Mouse (Mus musculus) kidney, postnatal 0 days (tissue): ENCODE measurements around the gene Vmn2r4. TPM values are rescaled to one million over a fixed set of nuclear protein-coding genes. Genes with fewer than 3 reads are reported as not detected.
"Not testable (repeated sequence)": the region's sequence is repeated elsewhere in the genome, so short reads cannot be mapped to it uniquely, and the experiment has no call there.

Source experiments
- ATAC-seq: fragments of 200-750 bp; cut with Nextera tagmentation; replicated peaks from 2 replicates; pipeline ENCODE4 v1.8.0; 2017; ENCODE audit warnings: low read depth, moderate number of reproducible peaks, moderate TSS enrichment, moderate library complexity; ENCODE audit not compliant: low FRiP score
- DNase-seq: peaks from one replicate; pipeline ENCODE4 v3.0.0-alpha.2; 2016; ENCODE audit warnings: low spot score
- H3K27ac ChIP-seq: fragments of 300-500 bp; sonication (generic); 2 replicates; pipeline ENCODE4 v1.5.1; 2014; ENCODE audit warnings: mild to moderate bottlenecking
- H3K27me3 ChIP-seq: fragments of 300-500 bp; sonication (generic); 2 replicates; pipeline ENCODE4 v1.6.1; 2014; ENCODE audit warnings: low read length, mixed read lengths; ENCODE audit not compliant: insufficient read depth
- H3K36me3 ChIP-seq: fragments of 300-500 bp; sonication (generic); 2 replicates; pipeline ENCODE4 v1.6.1; 2014; ENCODE audit warnings: low read length, mixed read lengths; ENCODE audit not compliant: insufficient read depth
- H3K4me1 ChIP-seq: fragments of 300-500 bp; sonication (generic); replicated peaks from 2 replicates; pipeline ENCODE4 v1.6.1; 2014; ENCODE audit warnings: antibody characterized with exemption, low read length, mixed read lengths; ENCODE audit not compliant: insufficient read depth
- H3K4me2 ChIP-seq: fragments of 300-500 bp; sonication (generic); 2 replicates; pipeline ENCODE4 v1.6.1; 2014; ENCODE audit warnings: mild to moderate bottlenecking, low read length, moderate library complexity, mixed read lengths
- H3K4me3 ChIP-seq: fragments of 300-500 bp; sonication (generic); replicated peaks from 2 replicates; pipeline ENCODE4 v1.5.1; 2014; ENCODE audit warnings: low read depth, low read length
- H3K9ac ChIP-seq: fragments of 300-500 bp; sonication (generic); 2 replicates; pipeline ENCODE4 v1.6.1; 2014; ENCODE audit warnings: low read depth, low read length
- H3K9me3 ChIP-seq: fragments of 300-500 bp; sonication (generic); replicated peaks from 2 replicates; pipeline ENCODE4 v1.6.1; 2016; ENCODE audit warnings: low read length, inconsistent platforms, mixed read lengths
- WGBS: fragments of 180-500 bp; shearing (Covaris S2); extraction: QIAGEN DNeasy Blood & Tissue Kit; methylation state at CpG from one replicate; pipeline ENCODE4 v1.1.7; 2014; 5-methylcytosine and 5-hydroxymethylcytosine counted together
- polyA plus RNA-seq: library from polyadenylated mRNA; unstranded; fragments of >200 nt; fragmentation: Nextera tagmentation; extraction: Ambion mirVana; gene quantifications from 2 replicates; pipeline ENCODE4 v1.2.1, GENCODE M21; 2015

Vmn2r4 gene
- polyA plus RNA-seq: not detected in 2 replicates

- 69% methylated on average over 3 of the region's 3 CpGs for WGBS
- not testable (repeated sequence) for H3K9ac ChIP-seq
Measured at GRCm38 (mm10) chr3:64415268-64415667, at the start of gene Vmn2r4. Vmn2r4 (minus strand) TSS chr3:64415368.

GRCm38 (mm10) chr3:64434261-64434660 lies 19.1 kb upstream of the Vmn2r4 start:
- not testable (repeated sequence) for H3K36me3 ChIP-seq, H3K4me2 ChIP-seq, ATAC-seq, H3K9ac ChIP-seq, H3K27me3 ChIP-seq, DNase-seq, H3K27ac ChIP-seq, H3K9me3 ChIP-seq, H3K4me1 ChIP-seq, H3K4me3 ChIP-seq
- 67% methylated on average over 7 of the region's 7 CpGs for WGBS

More at GRCm38 (mm10) chr3:64415268-64415667, at the start of gene Vmn2r4:
- not testable (repeated sequence) for DNase-seq, H3K9me3 ChIP-seq, H3K27me3 ChIP-seq, H3K27ac ChIP-seq, ATAC-seq, H3K4me1 ChIP-seq, H3K4me3 ChIP-seq, H3K36me3 ChIP-seq, H3K4me2 ChIP-seq

GRCm38 (mm10) chr3:64428117-64428798 lies 13.1 kb upstream of the Vmn2r4 start:
- ATAC-seq, H3K36me3 ChIP-seq, H3K27me3 ChIP-seq, H3K4me1 ChIP-seq, H3K9me3 ChIP-seq, H3K4me3 ChIP-seq, DNase-seq, H3K9ac ChIP-seq, H3K27ac ChIP-seq, H3K4me2 ChIP-seq: not testable (repeated sequence)
- WGBS: 92% methylated on average over 6 of the region's 6 CpGs

- not testable (repeated sequence) for H3K4me3 ChIP-seq, H3K9me3 ChIP-seq, ATAC-seq, H3K27ac ChIP-seq, H3K27me3 ChIP-seq, DNase-seq, H3K4me1 ChIP-seq, H3K9ac ChIP-seq, H3K36me3 ChIP-seq, H3K4me2 ChIP-seq
- WGBS: 80% methylated on average over 1 of the region's 1 CpGs
Measured at GRCm38 (mm10) chr3:64422141-64422540, 7.0 kb upstream of the Vmn2r4 start.

- H3K9ac ChIP-seq, H3K4me3 ChIP-seq, H3K4me2 ChIP-seq, H3K4me1 ChIP-seq, ATAC-seq, DNase-seq, H3K9me3 ChIP-seq, H3K27me3 ChIP-seq, H3K36me3 ChIP-seq, H3K27ac ChIP-seq: not testable (repeated sequence)
- 73% methylated on average over 1 of the region's 1 CpGs for WGBS
Measured at GRCm38 (mm10) chr3:64417477-64417876, 2.3 kb upstream of the Vmn2r4 start.

GRCm38 (mm10) chr3:64414253-64414652 lies 915 bp downstream of the Vmn2r4 start:
- H3K4me1 ChIP-seq, H3K4me2 ChIP-seq, DNase-seq, H3K27me3 ChIP-seq, H3K4me3 ChIP-seq, H3K9ac ChIP-seq, ATAC-seq, H3K27ac ChIP-seq, H3K36me3 ChIP-seq, H3K9me3 ChIP-seq: not testable (repeated sequence)
